Mouse (Mus musculus) hindbrain, postnatal 0 days (tissue): ENCODE data around the gene Mbd4. TPM values are rescaled to one million over a fixed set of nuclear protein-coding genes. Genes with fewer than 3 reads are reported as not detected.

Source experiments
- ATAC-seq: fragments of 200-750 bp; cut with Nextera tagmentation; 2 replicates; pipeline ENCODE4 v1.8.0; 2017; ENCODE audit warnings: mild to moderate bottlenecking, moderate TSS enrichment, moderate library complexity
- DNase-seq: peaks from one replicate; pipeline ENCODE4 v3.0.0-alpha.2; 2015; ENCODE audit warnings: low spot score
- H3K27ac ChIP-seq: fragments of 300-500 bp; sonication (generic); 2 replicates; pipeline ENCODE4 v1.5.1; 2014; ENCODE audit warnings: mild to moderate bottlenecking
- H3K27me3 ChIP-seq: fragments of 300-500 bp; sonication (generic); 2 replicates; pipeline ENCODE4 v1.6.1; 2014; ENCODE audit warnings: low read length, mixed read lengths; ENCODE audit not compliant: insufficient read depth
- H3K36me3 ChIP-seq: fragments of 300-500 bp; sonication (generic); 2 replicates; pipeline ENCODE4 v1.6.1; 2014; ENCODE audit warnings: low read length, mixed read lengths; ENCODE audit not compliant: insufficient read depth
- H3K4me1 ChIP-seq: fragments of 300-500 bp; sonication (generic); 2 replicates; pipeline ENCODE4 v1.6.1; 2014; ENCODE audit warnings: antibody characterized with exemption, low read length, mixed read lengths; ENCODE audit not compliant: insufficient read depth
- H3K4me2 ChIP-seq: fragments of 300-500 bp; sonication (generic); 2 replicates; pipeline ENCODE4 v1.6.1; 2014; ENCODE audit warnings: low read depth, mild to moderate bottlenecking, low read length, moderate library complexity, mixed read lengths
- H3K4me3 ChIP-seq: fragments of 300-500 bp; sonication (generic); 2 replicates; pipeline ENCODE4 v1.5.1; 2014; ENCODE audit warnings: low read length
- H3K9ac ChIP-seq: fragments of 300-500 bp; sonication (generic); replicated peaks from 2 replicates; pipeline ENCODE4 v1.6.1; 2014; ENCODE audit warnings: mild to moderate bottlenecking, low read length, moderate library complexity, mixed read lengths
- H3K9me3 ChIP-seq: fragments of 300-500 bp; sonication (generic); 2 replicates; pipeline ENCODE4 v1.6.1; 2016; ENCODE audit warnings: low read length, mixed read lengths
- CTCF ChIP-seq: IDR thresholded peaks from 2 replicates; pipeline ENCODE4 v1.5.1; 2016; ENCODE audit warnings: antibody characterized with exemption, control low read depth, low read depth
- WGBS: fragments of 180-500 bp; shearing (Covaris S2); extraction: QIAGEN DNeasy Blood & Tissue Kit; methylation state at CpG from one replicate; pipeline ENCODE4 v1.1.7; 2014; 5-methylcytosine and 5-hydroxymethylcytosine counted together
- polyA plus RNA-seq: library from polyadenylated mRNA; unstranded; fragments of >200 nt; fragmentation: Nextera tagmentation; extraction: Ambion mirVana; gene quantifications from 2 replicates; pipeline ENCODE4 v1.2.1, GENCODE M21; 2015
- total RNA-seq: library from RNA; depleted of rRNA; stranded (reverse); fragments of >200 nt; gene quantifications from 2 replicates; pipeline ENCODE4 v1.2.3, GENCODE M21; 2014; rRNA removed

Gene Mbd4
- total and polyA plus RNA-seq, 2 experiments from 2014 or later, result 2.9 to 5.6 TPM

DNA sequence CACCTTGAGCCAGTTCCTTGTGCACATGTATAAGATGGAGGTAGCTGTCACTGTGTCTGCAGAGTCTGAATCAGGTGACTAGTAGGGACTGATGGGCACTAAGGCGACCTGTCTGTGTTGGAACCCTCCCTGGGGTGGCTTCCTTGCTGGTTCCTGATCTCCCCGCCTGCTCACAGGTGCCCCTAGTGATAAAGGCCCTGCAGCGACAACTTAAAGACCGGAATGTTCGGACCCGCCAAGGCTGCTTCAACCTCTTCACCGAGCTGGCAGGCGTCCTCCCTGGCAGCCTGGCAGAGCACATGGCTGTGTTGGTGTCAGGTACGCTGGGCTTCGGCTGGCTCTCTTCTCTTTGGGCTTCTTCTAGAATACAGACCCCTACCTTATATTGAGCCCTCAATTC, 62.2 kb downstream of the Mbd4 start:
- ATAC-seq, result no peak
- Histone ChIP-seq H3K36me3 (peaks cover 64% of the 10 kb centered on the region), H3K9ac (no peak overlapping the region), H3K4me3 (no peak overlapping the region), H3K27ac (no peak overlapping the region), H3K4me1 (no peaks in the 10 kb centered on the region), H3K9me3 (no peaks in the 10 kb centered on the region), H3K4me2 (no peak overlapping the region), H3K27me3 (no peaks in the 10 kb centered on the region)
- no peak for DNase-seq
- TF ChIP-seq CTCF, result no peak
- WGBS, result 82% methylated on average over 10 of the region's 10 CpGs

Other genes starting within 250 kb of the Mbd4 start
- gene Raf1, start 176.7 kb downstream of the Mbd4 start, total RNA-seq, result 204 and 218 TPM in 2 replicates
- 86.1 and 90.5 TPM in 2 replicates for gene Raf1, start 176.7 kb downstream of the Mbd4 start, polyA plus RNA-seq
- gene Tmem40, start 91.0 kb downstream of the Mbd4 start, total RNA-seq, result 0.68 and 2.5 TPM in 2 replicates
- gene Tmem40, start 91.0 kb downstream of the Mbd4 start, polyA plus RNA-seq, result 2.5 and 2.9 TPM in 2 replicates
- gene Cand2, start 78.8 kb downstream of the Mbd4 start, total RNA-seq, result 10.5 and 12.5 TPM in 2 replicates
- gene Cand2, start 78.8 kb downstream of the Mbd4 start, polyA plus RNA-seq, result 4.5 and 5.5 TPM in 2 replicates
- gene Rpl32, start 44.6 kb downstream of the Mbd4 start, total RNA-seq, result 790 and 802 TPM in 2 replicates
- gene Rpl32, start 44.6 kb downstream of the Mbd4 start, polyA plus RNA-seq, result 1,119 and 1,169 TPM in 2 replicates
- 1.8 and 2.4 TPM in 2 replicates for gene Efcab12, start 15.0 kb downstream of the Mbd4 start, total RNA-seq
- 1.6 and 2.0 TPM in 2 replicates for gene Efcab12, start 15.0 kb downstream of the Mbd4 start, polyA plus RNA-seq
- 29.3 and 29.4 TPM in 2 replicates for gene Ift122, start 99 bp upstream of the Mbd4 start, total RNA-seq
- gene Ift122, start 99 bp upstream of the Mbd4 start, polyA plus RNA-seq, result 19.2 and 19.7 TPM in 2 replicates
- 0.37 and 1.1 TPM in 2 replicates for gene Rho, start 78.4 kb upstream of the Mbd4 start, total RNA-seq
- gene Rho, start 78.4 kb upstream of the Mbd4 start, polyA plus RNA-seq, result 0.08 and 0.09 TPM in 2 replicates
- gene H1foo, start 91.6 kb upstream of the Mbd4 start, total RNA-seq, result 1.0 TPM in 1 of 2 replicates, not detected in the other
- not detected in 2 replicates for gene H1foo, start 91.6 kb upstream of the Mbd4 start, polyA plus RNA-seq
- 31.2 and 36.1 TPM in 2 replicates for gene Plxnd1, start 141.6 kb upstream of the Mbd4 start, total RNA-seq
- 6.1 and 8.2 TPM in 2 replicates for gene Plxnd1, start 141.6 kb upstream of the Mbd4 start, polyA plus RNA-seq